Mouse (Mus musculus): ENCODE measurements around the gene Ifit1.

GRCm38 (mm10) chr19:34605472-34605871 is 35.2 kb upstream of the Ifit1 start:
- TF ChIP-seq CTCF (conservative IDR thresholded peaks at IDR 0.05; ENCODE audit: insufficient read depth, insufficient read length, low read depth, low read length): no peak
- TF ChIP-seq POLR2A (IDR thresholded peaks at IDR 0.05; ENCODE audit: low read depth, low read length): no peak

Data from kidney, adult 2 months (tissue).